ENCODE assay signal across 19 mouse cellular contexts in genomic region chr3:132064920-132065319, GRCm38 (mm10). TPM values are rescaled to one million over a fixed set of nuclear protein-coding genes. Genes with fewer than 3 reads are reported as not detected.
DNase-seq lines count a peak whose midpoint lies in the region; ATAC-seq and TF ChIP-seq lines count a peak whose summit lies in the region.
"Had no signal": no experiment of that assay in that cellular context is flagged by ENCODE, and none has a peak within 500 bp of the region (broad histone marks: within the 10 kb centered on the region; RNA-seq: fewer than 3 reads in every experiment).

No protein-coding gene starts in this region.

- peak overlapping the region; percentile 56 for H3K27ac ChIP-seq in bone marrow macrophage, adult 2 months (ENCODE audit: insufficient read depth, low read depth, low read length)
- H3K27ac ChIP-seq in macrophage, result peak overlapping the region; percentile 56
- H3K27ac ChIP-seq in intestine, embryonic 15.5 days, result no peak overlapping the region
- H3K27ac ChIP-seq: embryonic facial prominence, embryonic 13.5 days; forebrain, embryonic 13.5 days; forebrain, embryonic 15.5 days had no signal

- no peak overlapping the region for H3K4me2 ChIP-seq in intestine, embryonic 15.5 days (replicated peaks)
- H3K4me2 ChIP-seq: embryonic facial prominence, embryonic 13.5 days; forebrain, embryonic 13.5 days; forebrain, embryonic 15.5 days had no signal

- H3K4me1 ChIP-seq in bone marrow macrophage, adult 2 months (ENCODE audit: control insufficient read depth, insufficient read depth, low read length), result peaks cover 19% of the 10 kb centered on the region
- H3K4me1 ChIP-seq in intestine, embryonic 15.5 days (replicated peaks), result no peaks in the 10 kb centered on the region
- H3K4me1 ChIP-seq: embryonic facial prominence, embryonic 13.5 days; forebrain, embryonic 13.5 days; forebrain, embryonic 15.5 days had no signal

- H3K9me3 ChIP-seq in intestine, embryonic 15.5 days, result no peaks in the 10 kb centered on the region
- H3K9me3 ChIP-seq: embryonic facial prominence, embryonic 13.5 days; forebrain, embryonic 13.5 days; forebrain, embryonic 15.5 days had no signal

- no peak for TF ChIP-seq CTCF in bone marrow macrophage, adult 2 months (IDR thresholded peaks at IDR 0.05; ENCODE audit: low read depth, low read length)

- no peak overlapping the region for H3K4me3 ChIP-seq in bone marrow macrophage, adult 2 months (ENCODE audit: insufficient read depth, low read length)
- no peak overlapping the region for H3K4me3 ChIP-seq in macrophage (ENCODE audit: inconsistent target)
- no peak overlapping the region for H3K4me3 ChIP-seq in intestine, embryonic 15.5 days (replicated peaks)
- H3K4me3 ChIP-seq: embryonic facial prominence, embryonic 13.5 days; forebrain, embryonic 13.5 days; forebrain, embryonic 15.5 days had no signal

- H3K9ac ChIP-seq in intestine, embryonic 15.5 days, result no peak overlapping the region
- H3K9ac ChIP-seq: embryonic facial prominence, embryonic 13.5 days; forebrain, embryonic 13.5 days; forebrain, embryonic 15.5 days; forebrain, postnatal 0 days had no signal

- no peak for TF ChIP-seq POLR2A in bone marrow macrophage, adult 2 months (IDR thresholded peaks at IDR 0.05; ENCODE audit: borderline replicate concordance, low read depth, low read length)

- WGBS in macrophage (ENCODE audit: missing documents), result 29% methylated on average over 1 of the region's 1 CpGs
- 69% methylated on average over 1 of the region's 1 CpGs for WGBS in intestine, embryonic 15.5 days

- no peaks in the 10 kb centered on the region for H3K27me3 ChIP-seq in intestine, embryonic 15.5 days (replicated peaks)
- H3K27me3 ChIP-seq: embryonic facial prominence, embryonic 13.5 days; forebrain, embryonic 13.5 days; forebrain, embryonic 15.5 days had no signal

- no peaks in the 10 kb centered on the region for H3K79me2 ChIP-seq in macrophage (ENCODE audit: inconsistent target)

- DNase-seq in layer of hippocampus, postnatal 25 days (ENCODE audit: extremely low spot score in 1 of 2, low spot score in 1 of 2), result no peak
- DNase-seq in cerebellum, adult 8-10 months, result no peak
- DNase-seq: adrenal gland, adult 2 months; adrenal gland, postnatal 10 days; adrenal gland, postnatal 25 days; cerebellum, adult 11-12 months; cerebellum, adult 2 months; cerebellum, adult 9-11 months; cerebellum, postnatal 14 days; cerebellum, postnatal 36 days; forebrain, postnatal 0 days had no signal

- 0 out of 2 replicates have a peak, but pooled peaks have one; percentile 36 for ATAC-seq in common myeloid progenitor, adult 5-6 weeks (replicated peaks; ENCODE audit: low read depth, poor library complexity, severe bottlenecking)
- ATAC-seq in intestine, embryonic 15.5 days, result no peak
- ATAC-seq: forebrain, embryonic 13.5 days; forebrain, embryonic 15.5 days; forebrain, postnatal 0 days had no signal

- no peaks in the 10 kb centered on the region for H3K36me3 ChIP-seq in macrophage (ENCODE audit: inconsistent target)
- H3K36me3 ChIP-seq in intestine, embryonic 15.5 days, result no peaks in the 10 kb centered on the region
- H3K36me3 ChIP-seq: embryonic facial prominence, embryonic 13.5 days; forebrain, embryonic 15.5 days had no signal

RNA-seq across cellular contexts. Expression of gene Dkk2, which starts 20.2 kb away (rescaled TPM):
- 0.64 and 0.68 TPM in 2 replicates for polyA plus RNA-seq in bone marrow macrophage, adult 2 months (2012; ENCODE audit: insufficient read depth, insufficient read length, missing spikeins)
- total RNA-seq in common myeloid progenitor, adult 5-6 weeks (2017), result not detected in 2 replicates
- 1 to 10 TPM in 1 of 26 experiments, under 1 TPM in 10, not detected in 15; 0.12 to 1.5 (median 0.27) TPM for total RNA-seq in macrophage (2018; cell fraction: chromatin; rRNA removed)
- total RNA-seq in macrophage (2018; cell fraction: cytosol; rRNA removed), result 1 to 10 TPM in 1 of 26 experiments, under 1 TPM in 12, not detected in 13; 0.14 to 1.0 (median 0.58) TPM
- total RNA-seq in macrophage (2018; cell fraction: nucleus; rRNA removed), result 1 to 10 TPM in 2 of 26 experiments, under 1 TPM in 11, not detected in 13; 0.30 to 1.2 (median 0.64) TPM
- 0.14 to 1.3 TPM (median 0.55 TPM) in 3 replicates for polyA plus RNA-seq in macrophage (2018)
- total RNA-seq in layer of hippocampus, postnatal 25 days (2021), result under 1 TPM; 0.22 to 0.45 TPM
- polyA plus RNA-seq in intestine, embryonic 15.5 days (2015; fragmentation: Nextera tagmentation; extraction: Ambion mirVana), result 11.0 and 11.1 TPM in 2 replicates
- total RNA-seq: MEL had no signal
